Mouse (Mus musculus): ENCODE measurements around the gene Agk.

Gene Agk

DNA sequence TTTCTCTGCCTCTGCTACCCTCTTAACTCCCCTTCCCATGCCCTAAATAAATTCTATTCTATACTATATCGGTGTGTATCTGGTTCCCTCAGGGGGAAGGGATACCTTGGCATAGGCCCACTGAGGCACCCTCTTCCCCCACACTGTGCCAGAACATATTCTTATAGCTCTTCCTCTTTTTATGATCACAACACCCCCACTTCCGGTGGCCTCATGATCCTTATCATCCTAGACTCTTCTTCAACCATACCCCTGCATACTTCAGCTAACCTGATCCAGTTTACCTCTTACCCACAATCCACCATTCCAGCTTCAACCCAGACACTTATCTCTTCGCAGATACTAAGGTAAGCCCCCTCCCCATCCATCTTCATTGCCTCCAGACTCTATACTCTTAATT, 86.1 kb downstream of the Agk start:
- in situ Hi-C loops (cut with MboI, MseI), result no loop called here

DNA sequence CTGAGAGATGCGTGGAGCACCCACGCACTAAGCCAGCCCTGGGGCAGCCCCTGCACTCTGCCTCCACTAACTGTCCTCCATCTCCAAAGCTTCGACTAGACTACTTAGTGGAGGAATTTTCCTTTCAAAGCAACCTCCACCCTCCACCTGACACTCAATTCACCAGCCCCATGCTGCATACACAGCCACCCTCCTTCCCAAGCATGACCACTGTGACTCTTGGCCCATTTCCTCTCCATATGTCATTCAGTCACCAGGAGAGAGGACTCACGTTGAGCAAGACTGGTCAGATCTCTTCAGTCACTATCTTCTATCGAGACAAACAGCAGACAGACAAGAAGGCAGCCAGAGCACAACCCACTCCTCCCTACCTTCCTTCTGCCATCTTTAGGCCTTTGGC, 88.1 kb downstream of the Agk start:
- in situ Hi-C loops (cut with MboI, MseI), result no loop called here

DNA sequence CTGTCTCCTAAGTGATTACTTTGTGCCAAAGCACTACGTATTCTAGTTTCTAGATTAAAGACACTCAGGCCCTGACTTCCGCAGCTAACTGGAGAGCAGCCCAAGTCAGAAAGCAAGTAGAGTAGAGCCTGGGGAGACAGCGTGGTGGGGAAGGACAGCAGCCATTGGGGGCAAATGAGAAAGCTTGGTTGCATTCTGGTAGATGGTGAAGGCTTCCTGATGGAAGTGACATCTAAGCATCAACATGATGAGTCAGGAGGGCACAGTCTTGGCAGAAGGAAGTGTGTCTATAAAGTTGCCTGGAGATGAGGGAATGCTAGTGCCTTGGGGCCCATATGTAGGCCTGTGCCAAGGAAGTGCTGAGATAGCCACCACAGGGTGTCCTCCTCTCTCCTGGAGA, 88.6 kb downstream of the Agk start:
- in situ Hi-C loops (cut with MboI, MseI), result no loop called here

DNA sequence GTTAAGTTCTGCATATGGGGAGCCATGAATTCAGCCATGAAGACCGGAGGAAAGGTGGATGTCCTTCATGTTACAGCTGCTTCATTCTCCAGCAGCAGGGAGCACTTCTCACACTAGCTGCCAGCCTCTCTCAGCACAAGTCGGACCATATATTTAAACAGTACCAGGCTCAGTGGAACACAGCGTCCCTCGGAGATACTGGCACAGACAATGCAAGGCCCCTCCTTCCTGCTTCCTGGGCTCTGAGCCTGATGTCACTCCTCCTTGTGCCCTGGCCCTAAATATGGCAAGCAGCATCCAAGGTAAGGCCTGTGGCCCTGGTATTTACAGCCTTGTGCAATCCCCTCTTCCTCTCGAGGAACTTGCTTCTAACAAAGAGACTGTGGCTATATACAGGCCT, 90.8 kb downstream of the Agk start:
- in situ Hi-C loops (cut with MboI, MseI), result no loop called here

DNA sequence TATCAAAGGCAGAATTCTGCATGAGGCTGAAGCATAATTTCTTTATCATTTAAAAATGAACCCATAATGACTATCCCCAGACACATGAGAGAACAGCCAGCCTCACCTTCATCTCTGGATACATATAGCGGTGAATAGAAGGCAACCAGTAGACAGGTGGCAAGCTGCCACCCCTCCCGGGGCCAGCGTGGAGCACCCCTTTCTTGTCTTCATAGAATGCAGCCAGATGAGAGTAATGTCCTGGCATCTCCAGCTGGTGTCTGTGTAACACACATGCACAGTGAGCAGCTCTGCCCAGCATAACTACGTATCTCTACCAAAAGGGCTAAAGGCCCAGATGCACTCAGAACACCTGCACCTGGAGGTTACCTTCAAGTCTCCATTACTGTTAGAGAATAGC, 93.4 kb downstream of the Agk start:
- in situ Hi-C loops (cut with MboI, MseI), result no loop called here

DNA sequence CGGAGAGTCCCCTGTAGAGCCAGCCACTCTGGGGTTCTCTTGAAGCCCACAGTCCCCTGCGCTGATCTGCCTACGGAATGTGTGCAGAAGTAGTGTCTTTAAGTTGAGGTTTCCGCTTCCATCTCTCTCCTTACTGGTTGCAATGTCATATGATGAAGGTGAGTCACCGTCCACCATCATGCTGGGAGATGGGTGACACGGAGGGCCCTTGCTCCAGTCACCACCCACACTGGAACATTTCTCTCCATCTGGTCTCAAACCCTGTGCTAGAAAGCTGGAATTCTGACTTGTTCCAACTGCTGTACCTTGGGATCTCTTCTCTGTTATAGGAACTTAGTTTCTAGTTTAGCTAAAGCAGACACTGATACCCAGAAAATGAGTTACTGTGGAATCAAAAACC, 96.1 kb downstream of the Agk start:
- in situ Hi-C loops (cut with MboI, MseI), result no loop called here

DNA sequence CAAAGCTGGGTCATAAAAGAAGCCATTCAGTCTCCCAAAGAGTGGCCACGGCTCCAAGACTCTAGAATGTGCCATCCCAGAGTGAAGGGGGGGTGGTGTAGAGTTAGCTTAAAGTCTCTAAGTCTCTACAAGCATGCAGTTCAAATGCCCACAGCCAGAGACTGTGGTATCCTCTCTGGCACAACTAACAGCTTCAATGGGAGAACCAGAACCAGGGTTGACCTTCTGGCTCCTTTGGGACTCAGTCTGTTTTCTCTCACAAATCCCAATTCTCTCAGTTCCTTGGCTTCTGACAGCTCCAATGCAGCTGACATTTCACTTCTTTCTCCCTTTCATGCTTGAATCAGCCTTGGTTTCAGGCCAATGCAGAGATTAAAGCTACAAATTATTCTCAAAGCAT, 98.0 kb downstream of the Agk start:
- in situ Hi-C loops (cut with MboI, MseI), result no loop called here

DNA sequence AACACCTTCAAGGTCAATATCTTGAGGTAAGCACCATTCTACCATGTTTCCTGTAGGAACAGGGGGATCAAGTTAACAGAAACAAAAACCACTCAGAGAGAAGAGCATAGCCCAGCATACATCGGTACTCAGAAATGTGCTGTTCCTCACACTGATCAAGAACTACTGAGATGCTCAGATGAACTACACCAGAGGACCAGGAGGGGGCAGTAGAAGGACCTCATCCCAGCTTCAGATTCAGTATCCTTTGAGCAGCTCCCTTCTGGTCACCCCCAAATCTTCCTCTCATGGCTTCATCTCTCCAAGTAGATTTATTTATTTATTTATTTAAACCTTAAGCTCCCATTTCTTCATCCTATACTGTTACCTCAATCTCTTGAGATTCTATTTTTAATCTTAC, 98.8 kb downstream of the Agk start:
- in situ Hi-C loops (cut with MboI, MseI), result no loop called here

DNA sequence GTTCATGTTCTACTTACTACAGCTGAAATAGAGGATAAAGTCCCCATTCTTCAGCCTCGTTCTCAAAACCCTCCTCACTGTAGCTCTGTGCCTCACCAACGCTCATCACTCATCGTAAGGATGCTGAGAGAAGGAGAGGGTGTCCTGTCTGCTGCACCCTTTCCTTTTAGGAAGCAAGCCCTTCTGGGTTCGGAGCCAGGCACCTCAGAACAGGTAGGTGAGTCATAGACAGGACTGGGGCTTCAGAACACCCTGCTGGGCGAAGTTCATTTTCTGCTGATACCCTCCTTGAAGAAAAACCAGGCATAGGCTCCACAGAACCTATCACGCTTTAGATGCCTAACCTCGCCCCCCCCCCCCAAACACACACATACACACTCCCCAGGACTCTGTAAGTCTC, 102.5 kb downstream of the Agk start:
- in situ Hi-C loops (cut with MboI, MseI), result no loop called here

DNA sequence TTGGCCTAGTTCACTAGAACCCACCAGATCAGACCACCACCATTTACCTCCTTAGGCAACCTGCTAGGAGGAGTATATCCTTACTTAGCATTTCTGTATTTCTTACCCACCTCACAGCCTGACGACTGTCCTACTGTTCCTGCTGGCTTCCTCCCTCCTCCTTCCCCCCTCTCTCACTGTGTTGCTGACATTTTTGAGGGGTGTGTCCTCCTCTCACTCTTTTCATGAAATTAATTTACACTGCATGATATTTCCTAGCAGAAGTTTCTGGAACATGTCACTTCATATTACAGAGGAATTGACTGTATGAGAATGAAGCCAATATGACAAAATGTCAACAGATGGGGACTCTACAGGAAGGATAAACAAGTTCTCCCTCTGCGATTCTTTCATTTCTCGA, 103.7 kb downstream of the Agk start:
- in situ Hi-C loops (cut with MboI, MseI), result no loop called here

DNA sequence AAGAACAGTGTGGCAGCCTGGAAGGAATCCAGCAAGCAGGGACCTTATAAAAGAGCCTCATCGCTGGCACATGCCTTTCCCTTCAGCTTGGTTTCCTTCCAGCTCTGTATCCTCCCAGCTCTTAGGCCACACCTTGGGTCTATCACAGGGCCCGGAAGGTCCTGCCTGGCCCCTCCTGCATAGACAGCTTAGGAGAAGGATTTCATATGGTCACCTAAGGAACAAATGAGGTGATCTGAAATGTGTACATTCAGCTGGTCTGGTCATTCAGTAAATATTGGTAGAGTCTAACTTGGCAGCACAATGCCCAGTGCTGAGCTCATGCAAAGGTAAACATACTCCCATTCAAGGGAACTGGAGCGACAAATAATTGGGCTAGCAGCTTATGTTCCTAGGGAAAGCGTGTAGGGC, 104.6 kb downstream of the Agk start:
- in situ Hi-C loops (cut with MboI, MseI), result no loop called here

DNA sequence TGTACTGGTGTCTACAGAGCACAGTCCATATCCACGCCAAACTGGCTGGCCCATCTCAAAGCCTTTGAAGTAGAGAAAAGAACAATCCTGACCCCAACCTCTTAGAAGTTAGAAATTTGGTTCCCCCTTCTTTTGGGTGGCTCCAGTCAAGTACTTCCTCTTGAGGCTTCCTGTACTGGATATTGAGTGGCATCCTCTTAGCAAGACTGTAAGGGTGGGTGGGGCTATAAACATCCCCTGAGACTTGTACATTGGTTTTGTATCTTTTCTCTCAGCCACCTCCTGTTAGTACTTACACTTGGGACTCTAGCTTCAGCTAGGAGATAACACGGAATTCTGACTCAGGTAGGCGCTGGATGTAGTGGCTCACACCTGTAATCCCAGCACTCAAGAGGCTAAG, 105.3 kb downstream of the Agk start:
- in situ Hi-C loops (cut with MboI, MseI), result no loop called here

DNA sequence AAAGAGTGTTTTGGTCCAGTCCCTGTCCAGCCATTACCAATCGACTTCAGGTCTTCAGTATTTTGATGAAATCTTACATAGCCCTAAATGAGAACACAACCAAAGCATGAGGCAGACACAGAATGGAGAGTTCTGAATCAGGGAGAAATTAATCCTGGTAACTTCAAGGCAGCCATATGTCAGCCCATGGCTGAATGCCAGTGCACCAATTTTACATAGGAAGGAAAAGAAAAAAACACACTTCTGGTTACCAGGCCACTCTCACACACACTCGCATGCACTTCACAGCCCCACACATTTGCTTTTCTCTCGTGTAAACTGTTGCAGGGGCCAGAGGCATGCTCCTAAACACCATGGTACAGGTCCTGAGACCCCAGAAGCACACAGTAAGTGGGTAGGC, 105.9 kb downstream of the Agk start:
- in situ Hi-C loops (cut with MboI, MseI), result no loop called here

DNA sequence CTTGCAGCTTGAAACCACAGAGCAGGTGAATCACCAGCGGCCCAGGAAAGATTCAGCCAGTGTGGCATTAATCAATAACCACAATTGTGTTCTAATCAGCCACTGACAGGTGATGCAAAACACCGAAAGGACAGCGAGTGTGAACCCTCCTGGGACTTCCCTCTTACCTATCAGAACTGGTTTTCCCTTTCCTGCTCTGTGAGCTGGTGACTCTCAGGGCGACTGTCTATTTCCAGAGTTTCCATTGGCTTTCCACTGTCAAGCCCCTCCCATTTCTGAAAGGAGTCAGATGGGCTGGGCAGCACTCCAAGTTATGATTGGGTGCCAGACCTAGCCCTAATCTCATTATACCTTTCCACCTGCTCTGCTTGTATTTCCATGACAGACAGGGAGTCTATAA, 106.4 kb downstream of the Agk start:
- in situ Hi-C loops (cut with MboI, MseI), result no loop called here

DNA sequence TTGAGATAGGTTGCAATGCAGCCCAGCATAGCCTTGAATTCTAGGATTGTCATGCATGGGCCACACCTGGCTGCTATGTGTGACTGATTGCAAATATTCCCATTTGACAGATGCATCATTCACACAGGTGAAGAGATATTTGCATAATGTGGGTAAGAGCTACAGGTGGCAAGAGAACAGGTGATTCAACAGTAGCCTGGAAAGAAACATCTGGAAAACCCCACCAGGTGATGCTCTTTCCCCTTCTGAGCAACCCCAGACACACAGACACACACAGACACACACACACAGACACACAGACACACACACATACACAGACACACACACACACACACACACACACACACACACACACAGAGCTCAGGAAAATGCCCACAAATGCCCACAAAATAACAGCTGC, 106.8 kb downstream of the Agk start:
- in situ Hi-C loops (cut with MboI, MseI), result no loop called here

DNA sequence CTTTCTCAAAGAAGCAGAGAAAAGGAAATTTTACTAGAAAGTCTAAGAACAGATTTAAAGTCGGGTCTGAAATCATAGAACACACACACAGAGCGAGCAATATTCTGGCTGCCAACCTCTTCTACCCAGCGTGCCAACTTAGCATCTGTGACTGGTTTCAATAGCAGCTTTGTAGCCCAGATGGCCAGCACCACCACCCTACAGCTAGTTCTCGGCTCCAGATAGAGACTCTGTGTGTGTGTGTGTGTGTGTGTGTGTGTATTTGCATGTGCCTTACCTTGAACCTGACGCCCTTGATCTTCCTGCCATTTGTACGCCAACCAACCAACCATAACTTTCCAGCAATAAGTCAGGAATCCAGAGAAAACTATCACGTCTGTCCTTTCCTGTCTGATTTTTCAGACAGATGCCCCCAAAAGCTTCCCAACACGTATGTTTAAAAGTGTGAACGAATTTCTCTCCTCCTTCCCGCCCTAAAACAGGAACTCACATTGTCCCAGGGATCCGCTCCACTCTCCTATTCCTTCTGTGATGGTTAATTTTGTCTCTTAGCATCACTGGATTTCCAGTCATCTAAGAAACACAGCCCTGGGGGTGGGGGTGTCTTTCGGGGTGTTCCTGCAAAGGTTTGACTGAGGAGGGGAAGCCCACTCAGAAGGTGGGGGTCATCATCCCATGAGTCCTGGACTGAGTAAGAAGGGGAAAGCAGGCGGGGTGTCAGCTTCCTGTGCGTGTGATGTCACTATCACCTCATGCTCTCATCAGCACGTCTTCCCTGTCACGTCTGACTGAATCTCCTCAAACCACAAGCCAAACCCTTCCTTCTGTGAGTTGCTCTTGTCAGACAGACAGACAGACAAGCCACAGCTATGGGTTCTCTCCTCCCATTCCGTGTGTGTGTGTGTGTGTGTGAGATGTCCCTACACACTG, 107.6 kb downstream of the Agk start:
- in situ Hi-C loops (cut with MboI, MseI), result no loop called here

DNA sequence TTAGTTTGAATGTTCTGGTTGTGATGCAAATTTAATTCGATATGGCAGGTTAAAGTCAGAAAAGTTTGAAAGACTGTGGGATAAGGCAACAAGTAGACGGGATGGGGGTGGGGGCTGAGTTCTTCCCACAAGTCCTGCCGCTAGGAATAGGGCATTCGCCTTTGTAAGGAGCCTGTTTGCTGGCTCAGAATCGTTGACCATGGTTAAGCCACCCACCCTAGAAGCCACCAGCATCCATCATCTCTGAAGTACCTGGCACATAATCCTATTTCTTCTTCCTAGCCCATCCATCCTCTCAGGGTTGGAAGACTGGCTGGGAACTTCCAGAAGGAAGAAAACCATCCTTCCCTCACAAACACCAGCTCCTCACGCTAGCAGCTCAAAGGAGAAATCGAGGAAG, 109.7 kb downstream of the Agk start:
- in situ Hi-C loops (cut with MboI, MseI), result no loop called here

DNA sequence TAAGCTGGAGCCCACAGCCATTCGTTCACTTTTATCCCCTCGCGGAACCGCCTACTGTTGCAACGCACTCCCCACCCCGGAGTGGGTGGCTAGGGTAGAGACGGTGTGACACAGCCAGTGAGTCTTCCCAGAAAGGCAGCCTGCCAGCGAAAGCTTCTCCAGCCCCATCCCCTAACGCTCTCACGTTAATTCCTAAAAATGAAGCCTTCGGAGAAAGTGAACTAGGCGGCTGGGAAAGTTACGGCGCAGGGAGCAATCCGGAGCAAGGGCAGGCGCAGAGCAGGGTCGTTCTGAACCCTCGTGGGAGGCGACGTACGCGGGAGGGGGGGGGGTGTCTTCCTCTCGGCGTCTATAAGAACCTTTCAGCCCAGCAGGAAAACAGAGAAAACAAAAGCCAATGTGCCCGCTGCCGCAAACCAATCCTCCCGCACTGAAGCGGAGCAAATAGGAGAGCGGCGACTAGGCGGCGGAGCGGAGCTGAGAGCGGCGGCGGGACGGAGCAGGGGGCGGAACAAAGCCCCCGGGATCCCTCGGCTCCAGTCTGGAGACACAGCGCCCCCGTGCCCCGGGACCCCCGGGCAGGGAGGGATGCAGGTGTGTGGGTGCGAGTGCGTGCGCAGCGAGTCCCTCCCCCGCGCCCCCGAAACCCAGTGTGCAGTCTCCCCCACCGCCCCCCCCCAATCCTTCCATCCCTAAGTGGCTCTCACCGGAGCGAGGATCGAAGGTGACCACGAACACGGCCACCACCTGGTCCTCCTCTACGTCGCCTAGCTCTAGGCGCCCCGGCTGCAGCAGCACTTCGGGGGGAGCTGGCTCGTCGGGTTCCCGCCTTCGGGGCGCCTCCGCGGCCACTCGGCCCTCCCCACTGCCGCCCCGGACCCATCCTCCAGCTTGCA, 110.4 kb downstream of the Agk start:
- in situ Hi-C loops (cut with MboI, MseI), result no loop called here

DNA sequence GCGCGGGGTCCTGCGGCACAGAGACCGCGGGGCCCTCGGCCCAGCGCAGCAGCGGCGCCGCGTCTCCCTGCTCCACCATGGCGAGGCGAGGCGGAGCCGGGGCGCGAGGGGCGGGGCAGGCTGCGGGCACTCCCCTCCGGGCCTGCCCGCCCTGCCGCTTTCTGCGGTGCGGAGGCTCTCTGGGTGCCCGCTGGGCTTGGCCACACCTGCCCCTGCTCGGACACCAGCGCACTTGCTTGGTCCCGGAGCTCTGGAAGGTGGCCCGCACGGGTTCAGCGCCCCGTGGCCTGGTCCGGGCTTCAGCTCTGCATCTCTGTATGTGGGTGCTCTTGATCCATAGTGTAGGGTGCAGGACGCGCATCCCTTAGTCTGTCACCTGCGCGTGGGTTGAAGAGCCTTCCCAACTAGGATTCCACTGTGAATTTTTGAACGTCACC, 111.1 kb downstream of the Agk start, which contains the start of gene E330009J07Rik:
E330009J07Rik (minus strand) TSS at position 89 of the 437 bp plus-strand sequence.
- in situ Hi-C loops (cut with MboI, MseI), result no loop called here

DNA sequence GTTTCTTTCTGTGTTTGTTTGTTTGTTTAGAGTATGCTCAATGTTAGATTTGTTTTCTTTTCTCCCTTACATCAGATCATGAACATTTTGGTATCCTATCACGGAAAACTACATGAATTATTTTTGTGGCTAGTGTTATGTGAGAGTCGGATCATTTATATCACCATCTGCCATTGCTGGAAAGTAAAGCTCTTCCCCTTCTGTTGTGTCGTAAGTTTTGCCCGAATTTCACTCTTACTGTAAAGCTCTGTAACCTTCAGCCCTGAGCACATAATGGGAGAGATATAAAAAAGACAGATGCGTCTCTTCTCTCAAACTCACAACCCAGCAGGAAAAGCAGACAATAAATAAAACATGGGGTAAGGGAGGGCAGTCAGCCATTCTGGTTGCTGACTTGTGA, 114.0 kb downstream of the Agk start, which contains the start of gene Wee2:
Wee2 (plus strand) TSS at position 153 of the 400 bp plus-strand sequence.
- in situ Hi-C loops (cut with MboI, MseI), result no loop called here

DNA sequence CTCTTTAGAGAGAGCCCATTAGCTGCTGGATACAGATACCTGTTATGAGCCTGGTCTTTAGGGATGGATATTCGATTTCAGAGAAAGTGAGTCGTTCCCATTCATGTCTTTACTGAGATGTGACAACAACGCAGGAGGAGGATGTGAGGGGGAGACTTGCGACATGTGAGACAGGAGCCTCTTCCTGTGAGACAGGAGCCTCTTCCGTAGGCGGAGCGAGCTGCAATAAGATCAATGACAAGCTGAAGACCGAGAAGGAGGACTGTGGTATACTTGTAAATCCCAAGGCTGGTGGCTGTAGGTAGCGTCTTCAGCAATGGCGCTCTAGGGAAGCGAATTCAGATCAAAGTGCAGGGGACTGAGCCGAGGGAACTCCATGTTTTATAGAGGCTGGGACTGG, 114.8 kb downstream of the Agk start:
- in situ Hi-C loops (cut with MboI, MseI), result no loop called here

DNA sequence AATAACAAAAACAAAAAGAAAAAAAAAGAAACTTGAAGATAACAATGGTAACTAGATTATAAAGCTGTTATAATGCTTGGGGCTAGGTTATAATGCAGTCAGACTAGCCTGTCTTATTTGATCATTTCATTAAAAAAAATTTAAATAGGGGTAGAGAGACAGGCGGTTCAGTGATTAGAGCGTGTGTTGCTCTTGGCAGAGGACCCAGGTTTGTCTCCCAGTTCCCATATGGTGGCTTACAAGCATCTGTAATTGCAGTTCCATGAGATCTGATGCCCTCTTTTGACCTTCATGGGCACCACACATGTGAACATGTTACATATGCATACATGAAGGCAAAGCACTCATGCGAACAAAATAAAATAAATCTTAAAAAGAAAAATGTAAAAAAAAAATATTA, 116.3 kb downstream of the Agk start:
- in situ Hi-C loops (cut with MboI, MseI), result no loop called here

DNA sequence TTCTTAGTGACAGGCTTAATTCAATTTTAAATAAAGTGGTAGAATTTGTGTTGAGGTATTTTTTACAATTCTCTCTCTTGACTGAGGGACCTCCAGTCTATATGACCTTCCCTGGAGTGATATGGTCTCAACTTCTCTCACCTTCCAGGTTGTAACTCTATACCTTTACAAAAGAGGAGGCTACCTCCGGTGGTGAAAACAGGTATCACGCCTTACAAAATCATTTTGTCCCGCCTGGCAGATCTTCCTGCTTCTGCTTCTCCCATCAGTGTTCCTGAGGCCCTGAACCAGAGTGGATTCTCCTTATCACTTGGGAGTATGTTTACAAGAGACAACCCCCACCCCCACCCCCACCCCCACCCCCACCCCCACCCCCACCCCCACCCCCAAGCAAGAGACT, 116.8 kb downstream of the Agk start:
- in situ Hi-C loops (cut with MboI, MseI), result no loop called here
